Mouse (Mus musculus): ENCODE results near the gene Rad51. TPM values are rescaled to one million over a fixed set of nuclear protein-coding genes. Genes with fewer than 3 reads are reported as not detected.
A peak's percentile ranks its signal among the peaks of the same experiment; 100 is the strongest.

The Rad51 gene
- polyA plus RNA-seq, 1 experiment: 22.1 TPM

DNA sequence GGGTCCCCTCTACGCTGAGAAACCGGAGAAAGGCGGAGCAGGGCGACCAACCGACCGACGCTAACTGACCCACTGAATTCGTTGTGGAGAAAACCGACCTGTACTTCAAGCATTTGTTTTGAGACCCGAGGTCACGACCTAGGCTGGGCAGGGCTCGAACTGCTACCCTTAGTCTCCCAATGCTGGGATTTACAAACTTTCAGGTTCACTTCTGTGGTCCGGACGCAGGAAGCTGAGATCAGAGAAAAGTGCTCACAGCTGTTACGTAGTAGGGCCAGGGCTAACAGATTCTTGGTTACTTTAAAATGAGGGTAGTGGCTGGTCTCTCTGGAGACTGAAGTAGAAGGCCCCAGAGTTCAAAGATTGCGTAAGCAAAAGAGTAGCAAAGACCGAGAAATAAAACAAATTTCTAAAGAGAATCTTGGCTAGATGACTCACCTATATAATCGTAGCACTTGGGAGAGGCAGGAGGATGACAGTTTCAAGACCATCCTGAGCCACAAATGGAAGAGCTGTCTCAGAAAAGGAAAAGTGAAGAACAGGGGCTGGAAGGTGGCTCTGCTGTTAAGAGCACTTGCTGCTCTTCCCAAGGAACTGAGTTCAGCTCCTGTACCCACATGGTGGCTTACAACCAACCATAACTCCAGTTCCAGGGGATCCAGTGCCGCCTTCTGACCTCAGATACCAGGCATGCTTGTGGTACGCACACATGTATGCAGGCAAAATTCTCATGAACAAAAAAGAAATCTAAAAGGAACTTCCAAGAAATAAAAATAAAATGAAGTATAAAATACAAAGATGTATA, 730 bp downstream of the Rad51 start:
- Histone ChIP-seq H3K36me3 (ENCODE audit: control insufficient read depth, insufficient read depth, low read length) (no peaks in the 10 kb centered on the region), H3K4me1 (replicated peaks; ENCODE audit: control insufficient read depth, insufficient read depth, low read length) (peaks cover 8% of the 10 kb centered on the region; the same call in 1 of the 2 replicates), H3K27ac (ENCODE audit: control insufficient read depth, insufficient read depth, low read length) (no peak overlapping the region), H3K4me3 (ENCODE audit: control insufficient read depth, insufficient read depth, low read length) (peak overlapping the region; percentile 59), H3K27me3 (ENCODE audit: control insufficient read depth, insufficient read depth, low read length) (no peaks in the 10 kb centered on the region)
- TF ChIP-seq POLR2A (IDR thresholded peaks at IDR 0.05; ENCODE audit: control insufficient read depth, extremely low read depth, insufficient read depth, low read length, poor library complexity) (no peak), CTCF (IDR thresholded peaks at IDR 0.05; ENCODE audit: borderline replicate concordance, control insufficient read depth, extremely low read depth, insufficient read depth, low read length, poor library complexity) (no peak)
- WGBS: 9% methylated on average over 20 of the region's 20 CpGs
- no peak for DNase-seq

DNA sequence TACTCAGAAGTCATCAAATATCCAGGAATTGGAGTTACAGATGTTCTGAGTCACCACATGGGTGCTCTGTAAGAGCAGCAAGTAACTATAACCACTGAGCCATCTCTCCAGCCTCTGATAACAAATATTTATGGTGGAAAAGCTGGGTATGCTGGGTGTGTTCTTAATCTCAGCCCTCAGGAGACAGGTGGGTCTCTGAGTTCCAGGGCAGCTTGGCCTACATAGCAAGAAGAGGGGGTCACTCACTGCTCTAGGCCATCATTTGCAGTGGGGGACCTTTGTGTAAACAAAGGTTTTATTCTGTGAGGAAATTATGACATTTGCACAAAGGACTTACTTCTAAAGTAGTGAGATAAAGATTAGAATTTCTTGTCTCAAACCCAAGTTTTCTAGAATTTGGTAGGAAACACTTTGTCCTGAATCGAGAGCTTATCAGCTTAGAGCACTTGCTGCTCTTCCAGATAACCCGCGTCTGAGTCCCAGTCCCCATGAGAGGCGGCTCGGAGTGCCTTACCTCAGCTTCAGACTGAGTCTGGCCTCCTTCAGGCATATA, 23.8 kb downstream of the Rad51 start:
- 95% methylated on average over 5 of the region's 5 CpGs for WGBS
- no peak for DNase-seq
- Histone ChIP-seq H3K36me3 (ENCODE audit: control insufficient read depth, insufficient read depth, low read length) (peaks cover 50% of the 10 kb centered on the region), H3K27ac (ENCODE audit: control insufficient read depth, insufficient read depth, low read length) (no peak overlapping the region), H3K4me1 (replicated peaks; ENCODE audit: control insufficient read depth, insufficient read depth, low read length) (no peaks in the 10 kb centered on the region), H3K27me3 (ENCODE audit: control insufficient read depth, insufficient read depth, low read length) (no peaks in the 10 kb centered on the region), H3K4me3 (ENCODE audit: control insufficient read depth, insufficient read depth, low read length) (no peak overlapping the region)
- TF ChIP-seq CTCF (IDR thresholded peaks at IDR 0.05; ENCODE audit: borderline replicate concordance, control insufficient read depth, extremely low read depth, insufficient read depth, low read length, poor library complexity) (no peak), POLR2A (IDR thresholded peaks at IDR 0.05; ENCODE audit: control insufficient read depth, extremely low read depth, insufficient read depth, low read length, poor library complexity) (no peak)

GRCm38 (mm10) chr2:119145199-119145598, 32.6 kb downstream of the Rad51 start:
- 88% methylated on average over 2 of the region's 2 CpGs for WGBS
- no peaks in the 10 kb centered on the region for H3K4me1 ChIP-seq (replicated peaks; ENCODE audit: control insufficient read depth, insufficient read depth, low read length)
- H3K36me3 ChIP-seq (ENCODE audit: control insufficient read depth, insufficient read depth, low read length): peaks cover 51% of the 10 kb centered on the region
- TF ChIP-seq POLR2A (IDR thresholded peaks at IDR 0.05; ENCODE audit: control insufficient read depth, extremely low read depth, insufficient read depth, low read length, poor library complexity) (no peak), CTCF (IDR thresholded peaks at IDR 0.05; ENCODE audit: borderline replicate concordance, control insufficient read depth, extremely low read depth, insufficient read depth, low read length, poor library complexity) (no peak)
- no peak overlapping the region for H3K27ac ChIP-seq (ENCODE audit: control insufficient read depth, insufficient read depth, low read length)
- DNase-seq: no peak
- H3K27me3 ChIP-seq (ENCODE audit: control insufficient read depth, insufficient read depth, low read length): no peaks in the 10 kb centered on the region
- no peak overlapping the region for H3K4me3 ChIP-seq (ENCODE audit: control insufficient read depth, insufficient read depth, low read length)

DNA sequence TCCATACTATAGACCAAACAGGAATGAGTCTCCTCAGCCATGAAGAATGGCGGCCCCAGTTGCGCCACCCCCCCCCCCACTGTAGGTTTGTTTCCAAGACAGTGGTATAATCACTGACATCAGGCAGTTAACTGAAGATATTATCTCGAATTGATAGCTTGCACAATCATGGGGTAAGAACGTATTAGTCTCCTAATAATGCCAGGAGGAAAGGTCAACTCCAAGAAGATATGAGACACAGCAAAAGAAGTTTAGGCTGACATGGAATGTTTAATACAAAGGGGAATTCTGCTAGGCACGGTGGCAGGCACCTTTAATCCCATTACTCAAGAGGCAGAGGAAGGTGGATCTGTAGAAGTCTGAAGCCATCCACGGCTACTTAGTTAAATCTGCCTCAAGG, 33.8 kb downstream of the Rad51 start:
- Histone ChIP-seq H3K36me3 (ENCODE audit: control insufficient read depth, insufficient read depth, low read length) (peaks cover 56% of the 10 kb centered on the region), H3K4me3 (ENCODE audit: control insufficient read depth, insufficient read depth, low read length) (no peak overlapping the region), H3K27me3 (ENCODE audit: control insufficient read depth, insufficient read depth, low read length) (no peaks in the 10 kb centered on the region), H3K27ac (ENCODE audit: control insufficient read depth, insufficient read depth, low read length) (no peak overlapping the region), H3K4me1 (replicated peaks; ENCODE audit: control insufficient read depth, insufficient read depth, low read length) (no peaks in the 10 kb centered on the region)
- WGBS: 95% methylated on average over 6 of the region's 6 CpGs
- DNase-seq: no peak
- TF ChIP-seq POLR2A (IDR thresholded peaks at IDR 0.05; ENCODE audit: control insufficient read depth, extremely low read depth, insufficient read depth, low read length, poor library complexity): no peak
- TF ChIP-seq CTCF (IDR thresholded peaks at IDR 0.05; ENCODE audit: borderline replicate concordance, control insufficient read depth, extremely low read depth, insufficient read depth, low read length, poor library complexity): no peak

GRCm38 (mm10) chr2:119147160-119147678, 34.6 kb downstream of the Rad51 start:
- Histone ChIP-seq H3K36me3 (ENCODE audit: control insufficient read depth, insufficient read depth, low read length) (peaks cover 48% of the 10 kb centered on the region), H3K4me1 (replicated peaks; ENCODE audit: control insufficient read depth, insufficient read depth, low read length) (no peaks in the 10 kb centered on the region), H3K4me3 (ENCODE audit: control insufficient read depth, insufficient read depth, low read length) (no peak overlapping the region), H3K27me3 (ENCODE audit: control insufficient read depth, insufficient read depth, low read length) (no peaks in the 10 kb centered on the region), H3K27ac (ENCODE audit: control insufficient read depth, insufficient read depth, low read length) (no peak overlapping the region)
- TF ChIP-seq CTCF (IDR thresholded peaks at IDR 0.05; ENCODE audit: borderline replicate concordance, control insufficient read depth, extremely low read depth, insufficient read depth, low read length, poor library complexity): no peak
- TF ChIP-seq POLR2A (IDR thresholded peaks at IDR 0.05; ENCODE audit: control insufficient read depth, extremely low read depth, insufficient read depth, low read length, poor library complexity): no peak
- 95% methylated on average over 22 of the region's 22 CpGs for WGBS
- DNase-seq: no peak

GRCm38 (mm10) chr2:119147775-119148174, 35.2 kb downstream of the Rad51 start:
- H3K36me3 ChIP-seq (ENCODE audit: control insufficient read depth, insufficient read depth, low read length): peaks cover 45% of the 10 kb centered on the region
- no peak for DNase-seq
- H3K4me3 ChIP-seq (ENCODE audit: control insufficient read depth, insufficient read depth, low read length): no peak overlapping the region
- WGBS: 95% methylated on average over 8 of the region's 8 CpGs
- H3K27me3 ChIP-seq (ENCODE audit: control insufficient read depth, insufficient read depth, low read length): no peaks in the 10 kb centered on the region
- no peaks in the 10 kb centered on the region for H3K4me1 ChIP-seq (replicated peaks; ENCODE audit: control insufficient read depth, insufficient read depth, low read length)
- TF ChIP-seq POLR2A (IDR thresholded peaks at IDR 0.05; ENCODE audit: control insufficient read depth, extremely low read depth, insufficient read depth, low read length, poor library complexity): no peak
- TF ChIP-seq CTCF (IDR thresholded peaks at IDR 0.05; ENCODE audit: borderline replicate concordance, control insufficient read depth, extremely low read depth, insufficient read depth, low read length, poor library complexity): no peak
- no peak overlapping the region for H3K27ac ChIP-seq (ENCODE audit: control insufficient read depth, insufficient read depth, low read length)

Data from thymus, adult 2 months (tissue).